Mouse (Mus musculus): Measurements from ENCODE around the gene Mettl23. TPM values are rescaled to one million over a fixed set of nuclear protein-coding genes. Genes with fewer than 3 reads are reported as not detected.
"Not testable (repeated sequence)": the region's sequence is repeated elsewhere in the genome, so short reads cannot be mapped to it uniquely, and the experiment has no call there.

The Mettl23 gene
- total RNA-seq, 2 experiments from 2014 or later: 23.8 to 29.5 TPM

DNA sequence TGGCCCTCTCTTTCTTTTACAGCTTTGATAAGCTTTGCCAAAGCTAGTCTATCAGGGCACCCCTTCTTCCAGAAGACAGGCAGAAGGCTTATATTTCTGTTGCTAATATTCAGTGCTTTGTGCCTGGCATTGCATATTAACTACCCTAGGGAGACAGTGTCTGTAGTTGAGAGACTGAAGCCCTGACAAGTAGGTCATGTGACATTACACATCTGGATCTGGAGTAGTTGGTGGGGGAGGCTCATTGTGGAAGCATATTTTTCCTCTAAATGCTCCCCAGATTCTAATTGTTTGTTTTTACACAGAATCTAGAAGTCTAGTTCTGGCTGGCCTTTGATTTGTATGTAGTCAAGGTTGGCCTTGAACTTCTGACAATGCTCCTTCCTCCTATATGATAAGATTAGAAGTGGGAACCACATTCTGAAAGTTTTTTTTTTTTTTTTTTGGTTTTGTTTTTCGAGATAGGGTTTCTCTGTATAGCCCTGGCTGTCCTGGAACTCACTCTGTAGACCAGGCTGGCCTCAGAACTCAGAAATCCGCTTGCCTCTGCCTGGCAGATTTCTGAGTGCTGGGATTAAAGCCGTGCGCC, 3.6 kb downstream of the Mettl23 start:
- DNase-seq (ENCODE audit: extremely low spot score in 1 of 2, low spot score in 1 of 2): no peak

- DNase-seq (ENCODE audit: extremely low spot score in 1 of 2, low spot score in 1 of 2): no peak
Observed at GRCm38 (mm10) chr11:116847187-116848085, 4.4 kb downstream of the Mettl23 start.

DNA sequence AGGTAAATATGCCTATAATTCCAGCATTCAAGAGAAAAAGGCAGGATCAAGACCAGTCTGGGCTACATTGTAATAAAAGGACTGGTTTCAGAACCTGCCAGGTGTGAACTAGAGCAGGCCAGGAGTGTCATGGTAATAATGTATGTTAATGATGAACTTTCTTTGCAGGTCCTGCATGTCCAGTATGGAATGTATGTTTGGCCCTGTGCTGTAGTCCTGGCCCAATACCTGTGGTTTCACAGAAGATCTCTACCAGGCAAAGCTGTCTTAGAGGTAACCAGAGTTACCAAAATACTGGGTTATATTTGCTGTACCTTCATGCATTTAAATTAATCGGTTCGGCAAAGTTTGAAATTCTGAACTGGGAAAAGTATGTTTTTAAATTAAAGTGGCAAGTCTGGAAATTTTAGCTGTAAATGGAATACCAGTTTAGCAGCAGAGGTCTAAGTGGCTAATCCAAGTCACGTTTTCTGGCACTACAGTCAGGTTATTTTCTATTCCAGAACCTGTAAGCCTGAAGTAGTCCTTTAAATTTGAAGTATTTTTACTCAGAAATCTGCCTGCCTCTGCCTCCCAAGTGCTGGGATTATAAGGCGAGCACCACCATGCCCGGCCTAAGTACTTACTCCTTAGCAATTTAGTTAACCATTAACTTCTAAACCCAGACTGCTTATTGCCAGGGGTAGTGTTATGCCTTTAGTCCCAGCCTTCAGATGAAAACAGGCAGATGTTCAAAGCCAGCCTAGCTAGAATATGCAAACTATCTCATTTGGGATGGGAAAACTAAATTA, 5.2 kb downstream of the Mettl23 start:
- no peak for DNase-seq (ENCODE audit: extremely low spot score in 1 of 2, low spot score in 1 of 2)

DNA sequence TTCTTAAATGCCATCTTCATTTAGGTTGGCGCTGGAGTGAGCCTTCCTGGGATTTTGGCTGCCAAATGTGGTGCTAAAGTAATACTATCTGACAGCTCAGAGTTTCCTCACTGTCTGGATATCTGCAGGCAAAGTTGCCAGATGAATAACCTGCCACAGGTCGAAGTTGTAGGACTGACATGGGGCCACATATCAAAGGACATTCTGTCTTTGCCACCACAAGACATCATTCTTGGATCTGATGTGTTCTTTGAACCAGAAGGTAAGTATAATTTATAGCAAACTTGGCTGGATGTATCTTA, 5.8 kb downstream of the Mettl23 start:
- DNase-seq (ENCODE audit: extremely low spot score in 1 of 2, low spot score in 1 of 2): not testable (repeated sequence)

DNA sequence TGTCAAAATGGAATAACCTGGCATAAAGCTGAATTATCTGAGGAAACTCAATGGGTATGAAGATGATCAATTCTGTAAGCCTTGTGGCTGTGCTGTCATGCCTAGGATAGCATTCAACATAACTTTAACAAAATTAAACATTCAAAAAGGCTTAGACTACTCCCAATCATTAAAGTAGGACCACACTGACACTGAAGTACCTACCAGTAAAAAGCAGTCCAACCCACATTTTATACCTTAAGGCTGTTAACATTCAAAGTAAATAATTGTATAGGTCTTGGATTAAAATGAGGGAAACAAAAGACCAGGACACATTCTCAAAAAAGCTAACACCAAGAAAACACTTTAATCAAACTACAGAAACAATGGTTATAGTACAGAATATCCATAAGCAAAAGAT, 6.5 kb downstream of the Mettl23 start:
- no peak for DNase-seq (ENCODE audit: extremely low spot score in 1 of 2, low spot score in 1 of 2)

- DNase-seq (ENCODE audit: extremely low spot score in 1 of 2, low spot score in 1 of 2): no peak
Observed at GRCm38 (mm10) chr11:116850085-116850484, 7.0 kb downstream of the Mettl23 start.

GRCm38 (mm10) chr11:116850833-116851477, 7.9 kb downstream of the Mettl23 start:
- no peak for DNase-seq (ENCODE audit: extremely low spot score in 1 of 2, low spot score in 1 of 2)

- DNase-seq (ENCODE audit: extremely low spot score in 1 of 2, low spot score in 1 of 2): peak in 1 of 2 experiments; percentile 13
Observed at GRCm38 (mm10) chr11:116851576-116852290, 8.7 kb downstream of the Mettl23 start.

GRCm38 (mm10) chr11:116852291-116852890, 9.3 kb downstream of the Mettl23 start, which contains the start of gene Mfsd11:
Gene Mfsd11, plus strand, starts transcription at chr11:116852440.
- peak; percentile 63 to 65 for DNase-seq (ENCODE audit: extremely low spot score in 1 of 2, low spot score in 1 of 2)

DNA sequence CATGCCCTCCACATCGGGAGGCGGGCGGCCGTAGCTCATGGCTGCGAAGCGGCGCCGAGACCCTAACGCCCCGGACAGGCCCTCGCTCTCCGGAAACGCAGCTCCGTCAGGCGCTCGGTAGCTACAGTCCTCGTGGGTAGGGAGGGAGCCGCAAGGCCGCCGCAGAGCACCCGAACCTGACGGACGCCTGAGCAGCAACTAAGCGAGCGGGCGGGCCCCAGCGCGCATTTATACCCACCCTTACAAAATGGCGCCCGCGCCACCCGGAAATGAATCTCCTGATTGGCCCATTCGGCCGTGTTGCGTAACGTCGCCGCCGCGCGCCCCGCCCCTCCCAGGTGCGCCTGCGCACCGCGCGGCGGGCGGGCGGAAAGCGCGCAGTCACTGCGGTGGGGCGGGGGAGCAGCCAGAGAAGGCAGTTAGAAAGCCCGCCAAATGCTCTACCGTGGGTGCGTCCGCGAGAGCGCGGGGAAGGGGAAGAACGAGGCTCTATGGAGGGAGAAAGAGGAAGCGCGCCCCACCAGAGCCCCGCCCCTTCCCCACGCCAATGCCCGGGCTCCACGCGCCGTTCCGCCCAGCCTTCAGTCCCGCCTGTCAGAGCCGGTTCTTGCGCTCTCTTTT, 9.9 kb downstream of the Mettl23 start, which contains the start of gene Srsf2:
Srsf2 (minus strand) TSS at position 204 of the 621 bp plus-strand sequence.
- DNase-seq (ENCODE audit: extremely low spot score in 1 of 2, low spot score in 1 of 2): peak; percentile 96 to 99

- DNase-seq (ENCODE audit: extremely low spot score in 1 of 2, low spot score in 1 of 2): peak in 1 of 2 experiments; percentile 96
Observed at GRCm38 (mm10) chr11:116853512-116853928, 10.4 kb downstream of the Mettl23 start.

DNA sequence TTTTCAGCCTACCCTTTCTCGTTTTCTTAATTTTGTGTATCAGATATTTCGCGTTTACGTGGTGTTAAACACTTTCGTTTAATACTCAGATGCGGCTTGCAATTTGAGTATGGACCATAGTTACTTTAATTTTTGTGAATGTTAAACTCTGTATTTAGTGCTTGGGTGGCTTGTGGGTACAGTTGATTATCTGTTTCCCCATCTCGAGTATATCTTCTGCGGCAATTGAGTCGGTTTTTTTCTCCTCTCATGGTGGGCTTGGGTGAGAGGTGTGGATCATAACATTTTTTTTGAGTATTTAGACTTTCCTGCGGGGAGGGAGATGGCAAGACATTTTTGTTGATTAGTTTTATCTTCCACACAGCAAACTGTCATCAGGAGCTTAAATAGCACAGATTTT, 11.2 kb downstream of the Mettl23 start:
- no peak for DNase-seq (ENCODE audit: extremely low spot score in 1 of 2, low spot score in 1 of 2)

DNA sequence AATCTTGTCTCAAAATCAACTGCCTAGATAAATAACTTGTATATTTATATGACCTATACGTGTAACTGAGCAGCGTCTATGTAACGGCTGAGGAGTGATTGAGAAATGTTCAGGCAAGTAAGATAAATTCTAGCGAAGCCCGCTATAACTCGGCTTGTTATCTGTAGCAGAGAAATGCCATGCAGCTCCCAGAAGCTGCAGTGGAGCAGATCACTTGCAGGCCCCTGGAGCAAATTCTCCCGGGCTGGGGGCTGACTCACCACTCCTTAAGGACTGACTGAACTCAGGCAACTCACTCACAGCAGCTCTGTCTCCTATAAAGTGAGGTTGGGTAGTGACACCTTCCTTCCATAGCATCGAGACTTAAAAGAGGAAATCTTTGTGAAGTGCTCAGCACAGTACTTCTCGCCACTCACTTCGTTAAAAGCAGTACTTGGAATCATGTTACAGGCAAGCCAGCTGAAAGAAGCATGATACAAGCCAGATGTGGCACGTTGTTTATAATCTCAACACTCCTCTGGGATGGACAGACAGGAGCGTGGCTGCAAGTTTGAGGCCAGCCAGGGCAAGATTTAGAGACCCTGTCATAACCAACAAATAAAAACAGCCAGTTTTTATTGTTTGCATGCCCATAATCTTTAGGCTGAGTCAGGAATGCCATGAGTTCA, 14.2 kb downstream of the Mettl23 start:
- no peak for DNase-seq (ENCODE audit: extremely low spot score in 1 of 2, low spot score in 1 of 2)

DNA sequence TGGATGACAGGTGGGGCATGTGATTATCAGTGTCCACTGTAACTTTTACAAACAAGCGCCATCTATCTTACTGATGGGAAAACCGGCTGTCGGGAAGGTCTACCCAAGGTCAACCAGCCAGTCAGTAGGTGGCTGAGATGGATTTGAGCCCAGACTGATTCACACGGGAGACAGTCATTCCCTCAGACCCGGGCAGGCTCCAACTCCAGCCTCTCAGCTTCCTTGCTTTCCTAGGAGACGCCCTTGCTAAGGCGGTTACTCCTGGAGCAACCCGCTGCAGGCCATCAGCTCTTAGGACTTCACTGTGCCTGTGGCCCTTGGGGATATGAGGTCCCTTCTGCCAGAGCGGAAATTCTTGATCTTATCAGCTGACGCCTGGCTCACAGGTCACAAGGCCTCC, 21.4 kb downstream of the Mettl23 start:
- no peak for DNase-seq (ENCODE audit: extremely low spot score in 1 of 2, low spot score in 1 of 2)

DNA sequence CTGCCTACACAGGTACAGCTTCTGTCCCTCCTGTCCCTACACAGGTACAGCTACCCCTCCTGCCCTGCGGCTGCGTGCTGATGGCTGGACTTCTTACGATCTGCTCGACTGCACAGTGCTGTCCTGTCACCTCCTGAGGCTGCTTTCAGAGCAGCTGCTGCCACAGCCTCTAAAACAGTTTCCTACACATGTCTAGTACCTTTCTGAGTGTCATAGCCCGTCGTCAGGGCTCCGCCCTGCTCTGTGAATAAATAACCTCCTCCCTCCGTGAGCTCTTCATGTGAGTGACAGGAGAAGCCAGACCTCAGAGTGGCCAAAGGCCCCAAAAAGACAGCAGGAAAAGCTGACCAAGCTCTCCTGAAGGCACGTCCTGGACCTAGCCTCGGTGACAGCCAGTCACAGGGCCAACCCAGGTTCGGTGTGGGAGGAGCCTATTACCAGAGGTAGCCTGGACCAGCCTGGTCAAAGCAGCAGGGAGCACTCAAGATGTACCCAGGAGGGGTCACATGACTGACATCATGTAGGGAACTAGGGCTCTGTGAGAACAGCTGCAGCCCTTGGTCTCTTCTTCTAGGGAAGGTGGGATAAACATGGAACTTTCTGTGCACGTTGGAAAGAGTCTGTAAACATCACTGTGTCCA, 23.0 kb downstream of the Mettl23 start:
- no peak for DNase-seq (ENCODE audit: extremely low spot score in 1 of 2, low spot score in 1 of 2)

DNA sequence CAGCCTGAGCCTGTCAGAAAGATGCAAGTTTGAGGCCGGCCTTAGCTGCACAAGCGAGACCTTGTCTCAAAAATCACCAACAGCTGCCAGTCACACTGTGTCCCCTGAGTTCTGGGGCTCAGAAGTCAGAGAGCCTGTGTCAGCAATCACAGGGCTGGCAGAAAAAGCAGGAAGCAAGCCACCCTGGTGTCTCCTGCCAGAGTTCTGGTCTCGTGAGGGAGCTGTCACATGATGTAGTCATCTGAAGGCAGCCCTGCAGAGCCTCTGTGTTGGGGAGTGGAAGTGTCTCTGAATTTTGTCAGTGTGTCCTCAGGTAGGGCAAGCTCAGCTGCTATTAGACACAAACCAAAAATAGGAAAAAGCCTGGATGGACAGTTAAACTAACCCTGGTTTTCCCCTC, 25.1 kb downstream of the Mettl23 start:
- no peak for DNase-seq (ENCODE audit: extremely low spot score in 1 of 2, low spot score in 1 of 2)

GRCm38 (mm10) chr11:116869223-116869622, 26.1 kb downstream of the Mettl23 start:
- DNase-seq (ENCODE audit: extremely low spot score in 1 of 2, low spot score in 1 of 2): no peak

GRCm38 (mm10) chr11:116869641-116870040, 26.6 kb downstream of the Mettl23 start:
- no peak for DNase-seq (ENCODE audit: extremely low spot score in 1 of 2, low spot score in 1 of 2)
